Mouse (Mus musculus) urinary bladder, postnatal 10 days (tissue): ENCODE data around the gene Olfr6.
"Not testable (repeated sequence)": the region's sequence is repeated elsewhere in the genome, so short reads cannot be mapped to it uniquely, and the experiment has no call there.

Source experiments
- DNase-seq: peaks from one replicate; pipeline ENCODE4 v3.0.0; 2022; ENCODE audit warnings: low spot score

The Olfr6 gene

GRCm38 (mm10) chr7:106963837-106964236 is at the start of gene Olfr6:
Gene Olfr6, minus strand, starts transcription at chr7:106963937.
- DNase-seq = no peak

GRCm38 (mm10) chr7:107005972-107006371 is 42.2 kb upstream of the Olfr6 start, which contains the start of gene Olfr2:
Gene Olfr2, minus strand, starts transcription at chr7:107006072.
- DNase-seq = no peak

DNA sequence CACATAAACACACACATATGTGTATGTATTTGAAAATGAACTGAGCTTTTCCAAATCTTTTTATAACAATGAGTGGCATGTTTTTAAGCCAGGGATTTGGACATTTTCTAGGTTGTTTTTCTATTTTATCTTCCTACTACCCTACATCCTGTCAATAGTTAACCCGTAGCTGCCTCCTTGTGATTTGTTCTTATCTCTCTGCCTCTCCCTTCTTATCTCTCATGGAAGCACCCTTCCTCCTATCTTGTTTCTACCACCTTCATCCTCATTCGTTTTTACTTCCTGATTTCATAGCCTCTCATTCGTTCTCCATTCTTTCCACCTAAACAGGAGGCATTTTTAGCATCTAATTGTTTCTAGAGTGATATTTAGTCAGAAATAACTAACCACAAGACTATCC is 40.4 kb upstream of the Olfr6 start:
- DNase-seq = no peak

- DNase-seq = no peak
Measured at GRCm38 (mm10) chr7:107000798-107001197, 37.1 kb upstream of the Olfr6 start.

DNA sequence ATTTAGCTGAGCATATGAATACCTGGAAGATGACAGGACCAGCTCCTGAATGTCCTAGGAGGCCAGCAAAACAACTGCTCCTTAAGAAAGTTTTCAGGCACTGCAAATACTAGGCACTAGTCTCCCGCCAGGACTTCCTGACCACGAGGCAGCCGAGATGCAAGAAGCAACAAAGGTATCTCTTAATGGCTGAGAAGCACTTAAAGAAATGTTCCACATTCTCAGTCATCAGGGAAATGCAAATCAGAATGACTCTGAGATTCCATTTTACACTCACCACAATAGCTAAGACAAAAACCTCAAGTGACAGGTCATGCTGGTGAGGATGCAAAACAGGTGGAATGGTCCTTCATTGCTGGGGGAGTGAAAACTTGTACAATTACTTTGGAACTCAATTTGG is 21.5 kb upstream of the Olfr6 start:
- no peak for DNase-seq

- no peak for DNase-seq
Measured at GRCm38 (mm10) chr7:106975353-106975752, 11.6 kb upstream of the Olfr6 start, which contains the start of gene Olfr711. Gene Olfr711, minus strand, starts transcription at chr7:106975453.

- DNase-seq = not testable (repeated sequence)
Measured at GRCm38 (mm10) chr7:106967503-106967902, 3.8 kb upstream of the Olfr6 start.

DNA sequence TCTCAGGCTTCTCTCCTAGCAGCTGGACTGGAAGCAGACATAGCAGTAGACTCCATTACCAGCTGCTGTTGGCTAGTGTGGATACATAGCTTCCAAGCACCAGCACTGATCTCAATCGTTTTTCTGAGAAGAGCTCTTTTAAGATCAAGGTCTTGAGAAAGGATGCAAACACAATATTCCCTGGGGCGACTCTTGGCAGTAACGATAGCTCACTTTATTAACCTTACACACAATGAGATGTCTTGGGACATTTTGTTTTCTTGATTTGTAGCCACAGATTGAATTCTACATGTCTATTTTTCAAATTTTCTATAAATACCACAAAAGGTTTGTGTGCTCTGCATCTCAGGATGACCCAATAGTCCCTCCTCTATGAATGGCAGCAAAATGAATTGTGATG is 15.5 kb downstream of the Olfr6 start, which contains the start of gene Olfr710:
TSS of gene Olfr710 (minus strand) at position 101 of the 400 bp plus-strand sequence.
- DNase-seq = no peak

DNA sequence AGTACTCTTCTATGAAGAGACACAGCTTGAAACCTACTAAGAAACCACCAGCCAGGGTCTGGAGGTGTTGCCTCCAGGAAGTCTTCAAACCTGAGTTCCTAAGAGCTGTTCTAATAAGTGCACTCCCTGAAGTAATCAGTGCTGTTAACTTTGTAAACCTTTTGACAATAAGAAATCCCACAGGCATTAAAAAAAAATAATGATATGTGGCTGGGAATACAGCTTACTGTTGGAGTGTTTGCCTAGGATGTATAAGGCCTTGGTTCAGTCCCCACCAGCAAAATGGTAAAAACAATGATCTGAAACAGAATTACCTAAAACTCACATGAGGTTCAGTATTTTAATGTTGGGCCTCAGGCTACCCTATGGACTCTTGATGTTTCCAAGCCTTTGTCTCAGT is 31.6 kb downstream of the Olfr6 start, which contains the start of gene Olfr709-ps1:
TSS of gene Olfr709-ps1 (minus strand) at position 101 of the 400 bp plus-strand sequence.
- no peak for DNase-seq

DNA sequence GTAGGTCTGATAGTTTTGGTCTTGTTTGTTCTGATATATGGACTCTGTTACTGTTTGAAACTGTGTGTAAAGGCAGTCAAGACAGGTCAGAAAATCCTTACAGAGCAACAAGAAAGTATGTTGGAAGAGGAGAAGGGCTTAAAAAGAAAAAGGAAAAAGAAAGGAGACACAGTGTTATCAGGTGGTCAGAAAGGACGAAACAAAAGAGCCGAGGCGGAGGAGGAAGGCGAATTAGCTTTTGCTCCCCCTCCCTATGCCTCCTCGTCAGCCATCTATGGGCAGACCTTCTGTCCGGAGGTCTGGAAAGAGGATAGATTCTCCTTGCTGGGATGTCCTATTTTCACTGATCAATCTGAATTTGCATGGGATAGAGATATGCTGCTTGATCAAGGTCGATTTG is 42.8 kb downstream of the Olfr6 start:
- DNase-seq = not testable (repeated sequence)

GRCm38 (mm10) chr7:106907676-106908075 is 56.1 kb downstream of the Olfr6 start, which contains the start of gene Olfr1532-ps1:
Gene Olfr1532-ps1, plus strand, starts transcription at chr7:106908001.
- DNase-seq = no peak
